Mouse (Mus musculus): ENCODE data around the gene Ccdc88b. TPM values are rescaled to one million over a fixed set of nuclear protein-coding genes. Genes with fewer than 3 reads are reported as not detected.

Gene Ccdc88b
- polyA plus RNA-seq, 1 experiment from 2014 or later: 0.16 TPM

Small RNAs within 50 kb of the gene (microRNA-seq; reads per million reads assigned to microRNA genes)
- gene Mir5046: not detected

Other genes starting within 250 kb of the Ccdc88b start
- 4.2 and 4.6 TPM in 2 replicates for gene Rps6ka4, start 17.6 kb downstream of the Ccdc88b start, polyA plus RNA-seq (2014; fragmentation: Nextera tagmentation; extraction: Ambion mirVana)
- 173 and 177 TPM in 2 replicates for gene Trmt112, start 51.5 kb upstream of the Ccdc88b start, polyA plus RNA-seq (2014; fragmentation: Nextera tagmentation; extraction: Ambion mirVana)
- gene Prdx5, start 51.9 kb upstream of the Ccdc88b start, polyA plus RNA-seq (2014; fragmentation: Nextera tagmentation; extraction: Ambion mirVana): 74.7 and 90.5 TPM in 2 replicates
- gene Esrra, start 63.6 kb upstream of the Ccdc88b start, polyA plus RNA-seq (2014; fragmentation: Nextera tagmentation; extraction: Ambion mirVana): 1.9 and 3.3 TPM in 2 replicates
- 0.71 and 1.3 TPM in 2 replicates for gene Catsperz, start 67.2 kb upstream of the Ccdc88b start, polyA plus RNA-seq (2014; fragmentation: Nextera tagmentation; extraction: Ambion mirVana)
- gene Kcnk4, start 76.3 kb upstream of the Ccdc88b start, polyA plus RNA-seq (2014; fragmentation: Nextera tagmentation; extraction: Ambion mirVana): 0.24 and 0.31 TPM in 2 replicates
- 50.2 and 51.7 TPM in 2 replicates for gene Bad, start 83.7 kb upstream of the Ccdc88b start, polyA plus RNA-seq (2014; fragmentation: Nextera tagmentation; extraction: Ambion mirVana)
- 19.1 and 22.6 TPM in 2 replicates for gene Gpr137, start 84.3 kb upstream of the Ccdc88b start, polyA plus RNA-seq (2014; fragmentation: Nextera tagmentation; extraction: Ambion mirVana)
- 282 and 293 TPM in 2 replicates for gene Ppp1r14b, start 116.8 kb upstream of the Ccdc88b start, polyA plus RNA-seq (2014; fragmentation: Nextera tagmentation; extraction: Ambion mirVana)
- 24.4 and 27.7 TPM in 2 replicates for gene Plcb3, start 118.3 kb upstream of the Ccdc88b start, polyA plus RNA-seq (2014; fragmentation: Nextera tagmentation; extraction: Ambion mirVana)
- 70.9 and 72.7 TPM in 2 replicates for gene Fkbp2, start 122.3 kb upstream of the Ccdc88b start, polyA plus RNA-seq (2014; fragmentation: Nextera tagmentation; extraction: Ambion mirVana)
- 37.1 and 38.7 TPM in 2 replicates for gene Vegfb, start 129.4 kb upstream of the Ccdc88b start, polyA plus RNA-seq (2014; fragmentation: Nextera tagmentation; extraction: Ambion mirVana)
- gene Dnajc4, start 134.4 kb upstream of the Ccdc88b start, polyA plus RNA-seq (2014; fragmentation: Nextera tagmentation; extraction: Ambion mirVana): 15.0 and 20.7 TPM in 2 replicates
- 18.3 and 22.3 TPM in 2 replicates for gene Nudt22, start 137.9 kb upstream of the Ccdc88b start, polyA plus RNA-seq (2014; fragmentation: Nextera tagmentation; extraction: Ambion mirVana)
- 8.9 and 9.7 TPM in 2 replicates for gene Trpt1, start 137.9 kb upstream of the Ccdc88b start, polyA plus RNA-seq (2014; fragmentation: Nextera tagmentation; extraction: Ambion mirVana)
- gene Fermt3, start 161.3 kb upstream of the Ccdc88b start, polyA plus RNA-seq (2014; fragmentation: Nextera tagmentation; extraction: Ambion mirVana): 7.1 and 7.3 TPM in 2 replicates
- 448 and 453 TPM in 2 replicates for gene Stip1, start 181.8 kb upstream of the Ccdc88b start, polyA plus RNA-seq (2014; fragmentation: Nextera tagmentation; extraction: Ambion mirVana)
- 4.1 and 5.8 TPM in 2 replicates for gene Macrod1, start 198.6 kb upstream of the Ccdc88b start, polyA plus RNA-seq (2014; fragmentation: Nextera tagmentation; extraction: Ambion mirVana)
- gene Flrt1, start 247.5 kb upstream of the Ccdc88b start, polyA plus RNA-seq (2014; fragmentation: Nextera tagmentation; extraction: Ambion mirVana): 3.0 and 3.9 TPM in 2 replicates

Measured in limb, embryonic 11.5 days (tissue).